Mouse (Mus musculus) stomach, postnatal 0 days (tissue): ENCODE measurements around the gene Gm609. TPM values are rescaled to one million over a fixed set of nuclear protein-coding genes. Genes with fewer than 3 reads are reported as not detected.

Experiments used
- ATAC-seq: fragments of 200-750 bp; cut with Nextera tagmentation; 2 replicates; pipeline ENCODE4 v1.8.0; 2017; ENCODE audit not compliant: low FRiP score, low TSS enrichment
- DNase-seq: peaks from one replicate; pipeline ENCODE4 v3.0.0-alpha.2; 2016; ENCODE audit warnings: low spot score
- H3K27ac ChIP-seq: fragments of 300-500 bp; sonication (generic); replicated peaks from 2 replicates; pipeline ENCODE4 v1.5.1; 2014; ENCODE audit warnings: mild to moderate bottlenecking, control low read depth
- H3K27me3 ChIP-seq: fragments of 300-500 bp; sonication (generic); 2 replicates; pipeline ENCODE4 v1.6.1; 2014; ENCODE audit warnings: low read length; ENCODE audit not compliant: control insufficient read depth, insufficient read depth
- H3K36me3 ChIP-seq: fragments of 300-500 bp; sonication (generic); 2 replicates; pipeline ENCODE4 v1.6.1; 2014; ENCODE audit warnings: low read length, mixed read lengths; ENCODE audit not compliant: control insufficient read depth, insufficient read depth
- H3K4me1 ChIP-seq: fragments of 300-500 bp; sonication (generic); replicated peaks from 2 replicates; pipeline ENCODE4 v1.6.1; 2014; ENCODE audit warnings: antibody characterized with exemption; ENCODE audit not compliant: control insufficient read depth, insufficient read depth
- H3K4me2 ChIP-seq: fragments of 300-500 bp; sonication (generic); replicated peaks from 2 replicates; pipeline ENCODE4 v1.6.1; 2014; ENCODE audit warnings: low read depth, mild to moderate bottlenecking, control low read depth, moderate library complexity
- H3K4me3 ChIP-seq: fragments of 300-500 bp; sonication (generic); 2 replicates; pipeline ENCODE4 v1.5.1; 2014; ENCODE audit warnings: low read depth, low read length, control low read depth
- H3K9ac ChIP-seq: fragments of 300-500 bp; sonication (generic); 2 replicates; pipeline ENCODE4 v1.6.1; 2014; ENCODE audit warnings: mild to moderate bottlenecking, low read length, control low read depth, mixed read lengths
- H3K9me3 ChIP-seq: fragments of 300-500 bp; sonication (generic); 2 replicates; pipeline ENCODE4 v1.6.1; 2016; ENCODE audit warnings: low read length; ENCODE audit not compliant: control insufficient read depth
- CTCF ChIP-seq: IDR thresholded peaks from 2 replicates; pipeline ENCODE4 v1.5.1; 2016; ENCODE audit warnings: antibody characterized with exemption, low read depth, mild to moderate bottlenecking, moderate library complexity
- EP300 ChIP-seq: optimal IDR thresholded peaks from 2 replicates; pipeline ENCODE3; 2016; ENCODE audit warnings: antibody characterized with exemption
- WGBS: fragments of 180-500 bp; shearing (Covaris S2); extraction: QIAGEN DNeasy Blood & Tissue Kit; methylation state at CpG from one replicate; pipeline ENCODE4 v1.1.7; 2014; 5-methylcytosine and 5-hydroxymethylcytosine counted together
- polyA plus RNA-seq: library from polyadenylated mRNA; unstranded; fragments of >200 nt; fragmentation: Nextera tagmentation; extraction: Ambion mirVana; gene quantifications from 2 replicates; pipeline ENCODE4 v1.2.1, GENCODE M21; 2015

Gm609 gene
- polyA plus RNA-seq, 1 experiment from 2014 or later, result 0.27 TPM

GRCm38 (mm10) chr16:45378147-45378943, 114.4 kb downstream of the Gm609 start:
- DNase-seq, result no peak
- H3K4me3 ChIP-seq, result no peak overlapping the region
- H3K36me3 ChIP-seq, result no peaks in the 10 kb centered on the region
- no peaks in the 10 kb centered on the region for H3K9me3 ChIP-seq
- no peak overlapping the region for H3K4me2 ChIP-seq
- H3K27ac ChIP-seq, result no peak overlapping the region
- H3K27me3 ChIP-seq, result no peaks in the 10 kb centered on the region
- 81% methylated on average over 5 of the region's 5 CpGs for WGBS
- H3K4me1 ChIP-seq, result no peaks in the 10 kb centered on the region
- H3K9ac ChIP-seq, result no peak overlapping the region
- ATAC-seq, result no peak
- no peak for TF ChIP-seq EP300
- TF ChIP-seq CTCF, result no peak

GRCm38 (mm10) chr16:45377332-45377731, 115.4 kb downstream of the Gm609 start:
- WGBS, result 80% methylated on average over 4 of the region's 4 CpGs

GRCm38 (mm10) chr16:45376812-45377211, 116.0 kb downstream of the Gm609 start:
- WGBS, result 50% methylated on average over 2 of the region's 2 CpGs
- Histone ChIP-seq H3K4me2 (no peak overlapping the region), H3K9ac (no peak overlapping the region), H3K27me3 (no peaks in the 10 kb centered on the region), H3K27ac (no peak overlapping the region), H3K9me3 (no peaks in the 10 kb centered on the region), H3K4me1 (no peaks in the 10 kb centered on the region), H3K4me3 (no peak overlapping the region), H3K36me3 (no peaks in the 10 kb centered on the region)
- ATAC-seq, result no peak
- DNase-seq, result no peak
- no peak for TF ChIP-seq CTCF
- TF ChIP-seq EP300, result no peak

More at GRCm38 (mm10) chr16:45377332-45377731, 115.4 kb downstream of the Gm609 start:
- ATAC-seq (no peak), DNase-seq (no peak)
- H3K9ac ChIP-seq, result no peak overlapping the region
- TF ChIP-seq CTCF (no peak), EP300 (no peak)
- H3K4me2 ChIP-seq, result no peak overlapping the region
- H3K27ac ChIP-seq, result no peak overlapping the region
- no peaks in the 10 kb centered on the region for H3K27me3 ChIP-seq
- H3K4me1 ChIP-seq, result no peaks in the 10 kb centered on the region
- no peaks in the 10 kb centered on the region for H3K9me3 ChIP-seq
- no peak overlapping the region for H3K4me3 ChIP-seq
- no peaks in the 10 kb centered on the region for H3K36me3 ChIP-seq

GRCm38 (mm10) chr16:45376294-45376693, 116.5 kb downstream of the Gm609 start:
- Histone ChIP-seq H3K9ac (no peak overlapping the region), H3K4me1 (no peaks in the 10 kb centered on the region), H3K9me3 (no peaks in the 10 kb centered on the region), H3K27ac (no peak overlapping the region), H3K36me3 (no peaks in the 10 kb centered on the region), H3K27me3 (no peaks in the 10 kb centered on the region), H3K4me3 (no peak overlapping the region), H3K4me2 (no peak overlapping the region)
- 74% methylated on average over 4 of the region's 4 CpGs for WGBS
- ATAC-seq (no peak), DNase-seq (no peak)
- TF ChIP-seq CTCF, result no peak
- no peak for TF ChIP-seq EP300

GRCm38 (mm10) chr16:45375506-45376225, 117.1 kb downstream of the Gm609 start:
- no peak for TF ChIP-seq EP300
- TF ChIP-seq CTCF, result no peak
- Histone ChIP-seq H3K27ac (no peak overlapping the region), H3K36me3 (no peaks in the 10 kb centered on the region), H3K9me3 (no peaks in the 10 kb centered on the region), H3K4me2 (no peak overlapping the region), H3K4me3 (no peak overlapping the region), H3K9ac (no peak overlapping the region), H3K27me3 (no peaks in the 10 kb centered on the region), H3K4me1 (no peaks in the 10 kb centered on the region)
- ATAC-seq (no peak), DNase-seq (no peak)
- WGBS, result 39% methylated on average over 2 of the region's 2 CpGs

- WGBS, result 72% methylated on average over 2 of the region's 2 CpGs
- no peak for TF ChIP-seq EP300
- TF ChIP-seq CTCF, result no peak
Measured at GRCm38 (mm10) chr16:45374074-45374473, 118.7 kb downstream of the Gm609 start.

More at GRCm38 (mm10) chr16:45374074-45374473, 118.7 kb downstream of the Gm609 start:
- Histone ChIP-seq H3K9ac (no peak overlapping the region), H3K4me2 (no peak overlapping the region), H3K4me3 (no peak overlapping the region), H3K36me3 (no peaks in the 10 kb centered on the region), H3K9me3 (no peaks in the 10 kb centered on the region), H3K4me1 (no peaks in the 10 kb centered on the region), H3K27me3 (no peaks in the 10 kb centered on the region), H3K27ac (no peak overlapping the region)
- ATAC-seq (no peak), DNase-seq (no peak)
